Mouse (Mus musculus) C3H10T1/2 (cell line): ENCODE results near the gene Gm7792. TPM values are rescaled to one million over a fixed set of nuclear protein-coding genes. Genes with fewer than 3 reads are reported as not detected.

Source experiments
- polyA plus RNA-seq, 2 experiments: library from polyadenylated mRNA; unstranded; fragments of >200 nt; fragmentation: generic; extraction: Trizol; gene quantifications; one replicate each; pipeline ENCODE4 v1.2.1; 2012; ENCODE audit warnings: missing spikeins in 2 of 2

The Gm7792 gene
- not detected for polyA plus RNA-seq

GRCm38 (mm10) chr5:93843476-93843875 is at the start of gene Gm7792:
Gene Gm7792 (plus strand): TSS chr5:93843776.

Other genes starting within 250 kb of the Gm7792 start
- not detected for gene C87414, start 172.2 kb upstream of the Gm7792 start, polyA plus RNA-seq
- gene Gm16429, start 85.3 kb downstream of the Gm7792 start, polyA plus RNA-seq, result not detected
- not detected for gene BC061212, start 226.8 kb downstream of the Gm7792 start, polyA plus RNA-seq
- gene Gm6351, start 232.6 kb downstream of the Gm7792 start, polyA plus RNA-seq, result not detected